Mouse (Mus musculus): ENCODE data around the gene Stoml2.

- TF ChIP-seq CTCF (IDR thresholded peaks at IDR 0.05; ENCODE audit: low read depth) (no peak), EP300 (IDR thresholded peaks at IDR 0.05; ENCODE audit: low read depth) (no peak)
Measured at GRCm38 (mm10) chr4:43058753-43059654, 27.5 kb upstream of the Stoml2 start, which contains the start of gene Unc13b.
